ENCODE assay signal across 8 mouse cellular contexts in genomic region chr3:82369063-82369860, GRCm38 (mm10). TPM values are rescaled to one million over a fixed set of nuclear protein-coding genes. Genes with fewer than 3 reads are reported as not detected.
DNase-seq lines count a peak whose midpoint lies in the region; ATAC-seq and TF ChIP-seq lines count a peak whose summit lies in the region.
"Had no signal": no experiment of that assay in that cellular context is flagged by ENCODE, and none has a peak within 500 bp of the region (broad histone marks: within the 10 kb centered on the region; RNA-seq: fewer than 3 reads in every experiment).

No protein-coding gene starts in this region.

- no peak overlapping the region for H3K4me3 ChIP-seq in limb, embryonic 15.5 days
- H3K4me3 ChIP-seq in limb, embryonic 10.5 days = no peak overlapping the region
- 0 out of 2 replicates have a peak overlapping the region, but pooled peaks have one; percentile 1 for H3K4me3 ChIP-seq in heart, embryonic 10.5 days
- H3K4me3 ChIP-seq in stomach, postnatal 0 days (ENCODE audit: low read depth, low read length) = no peak overlapping the region
- no peak overlapping the region for H3K4me3 ChIP-seq in kidney, embryonic 15.5 days (replicated peaks)
- H3K4me3 ChIP-seq: neural tube, embryonic 12.5 days had no signal

- H3K27me3 ChIP-seq in limb, embryonic 15.5 days = no peaks in the 10 kb centered on the region
- no peaks in the 10 kb centered on the region for H3K27me3 ChIP-seq in limb, embryonic 10.5 days (ENCODE audit: low read depth, poor library complexity, severe bottlenecking)
- no peaks in the 10 kb centered on the region for H3K27me3 ChIP-seq in heart, embryonic 10.5 days (ENCODE audit: insufficient read depth, poor library complexity, severe bottlenecking)
- H3K27me3 ChIP-seq in stomach, postnatal 0 days (ENCODE audit: control insufficient read depth, insufficient read depth, low read length) = no peaks in the 10 kb centered on the region
- no peaks in the 10 kb centered on the region for H3K27me3 ChIP-seq in kidney, embryonic 15.5 days
- H3K27me3 ChIP-seq: neural tube, embryonic 12.5 days had no signal

- H3K36me3 ChIP-seq in limb, embryonic 15.5 days = 0 out of 2 replicates have a peak, but pooled peaks cover 3% of the 10 kb centered on the region
- H3K36me3 ChIP-seq in limb, embryonic 10.5 days = peaks cover 29% of the 10 kb centered on the region
- H3K36me3 ChIP-seq in heart, embryonic 10.5 days = no peaks in the 10 kb centered on the region
- no peaks in the 10 kb centered on the region for H3K36me3 ChIP-seq in stomach, postnatal 0 days (ENCODE audit: control insufficient read depth, insufficient read depth, low read length)
- H3K36me3 ChIP-seq in kidney, embryonic 15.5 days = peaks cover 28% of the 10 kb centered on the region; the same call in 1 of the 2 replicates

- H3K4me1 ChIP-seq in limb, embryonic 15.5 days = peaks cover 5% of the 10 kb centered on the region; the same call in 1 of the 2 replicates
- no peaks in the 10 kb centered on the region for H3K4me1 ChIP-seq in limb, embryonic 10.5 days
- peaks cover 19% of the 10 kb centered on the region; the same call in 1 of the 2 replicates for H3K4me1 ChIP-seq in heart, embryonic 10.5 days
- H3K4me1 ChIP-seq in stomach, postnatal 0 days (replicated peaks; ENCODE audit: control insufficient read depth, insufficient read depth) = no peaks in the 10 kb centered on the region
- H3K4me1 ChIP-seq in kidney, embryonic 15.5 days = no peaks in the 10 kb centered on the region
- H3K4me1 ChIP-seq: neural tube, embryonic 12.5 days had no signal

- H3K9ac ChIP-seq in limb, embryonic 15.5 days = no peak overlapping the region
- no peak overlapping the region for H3K9ac ChIP-seq in stomach, postnatal 0 days (ENCODE audit: low read length)
- no peak overlapping the region for H3K9ac ChIP-seq in kidney, embryonic 15.5 days
- H3K9ac ChIP-seq: neural tube, embryonic 12.5 days had no signal

- no peak for TF ChIP-seq EP300 in stomach, postnatal 0 days (optimal IDR thresholded peaks at IDR 0.05)

- 68% methylated on average over 21 of the region's 21 CpGs for WGBS in limb, embryonic 15.5 days
- WGBS in limb, embryonic 10.5 days = 89% methylated on average over 21 of the region's 21 CpGs
- WGBS in heart, embryonic 10.5 days = 67% methylated on average over 21 of the region's 21 CpGs
- WGBS in stomach, postnatal 0 days = 60% methylated on average over 21 of the region's 21 CpGs
- WGBS in kidney, embryonic 15.5 days = 81% methylated on average over 21 of the region's 21 CpGs

- no peak for TF ChIP-seq CTCF in stomach, postnatal 0 days (IDR thresholded peaks at IDR 0.05; ENCODE audit: low read depth)

- no peak overlapping the region for H3K4me2 ChIP-seq in limb, embryonic 15.5 days
- H3K4me2 ChIP-seq in stomach, postnatal 0 days (replicated peaks; ENCODE audit: low read depth) = no peak overlapping the region
- H3K4me2 ChIP-seq in kidney, embryonic 15.5 days = no peak overlapping the region
- H3K4me2 ChIP-seq: neural tube, embryonic 12.5 days had no signal

- DNase-seq in limb, embryonic 10.5 days (ENCODE audit: low spot score) = no peak
- no peak for DNase-seq in heart, embryonic 10.5 days (ENCODE audit: low spot score)
- peak; percentile 39 to 58 for DNase-seq in lung, adult 18-20 months
- no peak for DNase-seq in stomach, postnatal 0 days (ENCODE audit: low spot score)
- no peak for DNase-seq in kidney, adult 11 months

- peak overlapping the region; percentile 63; the same call in 1 of the 2 replicates for H3K27ac ChIP-seq in limb, embryonic 15.5 days
- H3K27ac ChIP-seq in limb, embryonic 10.5 days = no peak overlapping the region
- peak overlapping the region; percentile 73; the same call in 1 of the 2 replicates for H3K27ac ChIP-seq in heart, embryonic 10.5 days
- peak overlapping the region; percentile 58; the same call in 1 of the 2 replicates for H3K27ac ChIP-seq in stomach, postnatal 0 days (replicated peaks)
- H3K27ac ChIP-seq in kidney, embryonic 15.5 days = no peak overlapping the region
- H3K27ac ChIP-seq: neural tube, embryonic 12.5 days had no signal

- ATAC-seq in limb, embryonic 15.5 days (ENCODE audit: insufficient number of reproducible peaks, low FRiP score, low TSS enrichment, low read depth) = no peak
- ATAC-seq in stomach, postnatal 0 days (ENCODE audit: low FRiP score, low TSS enrichment) = peak; percentile 49; the same call in 1 of the 2 replicates
- no peak for ATAC-seq in kidney, embryonic 15.5 days (replicated peaks; ENCODE audit: low FRiP score)

- no peaks in the 10 kb centered on the region for H3K9me3 ChIP-seq in limb, embryonic 15.5 days
- H3K9me3 ChIP-seq in limb, embryonic 10.5 days (replicated peaks) = no peaks in the 10 kb centered on the region
- no peaks in the 10 kb centered on the region for H3K9me3 ChIP-seq in heart, embryonic 10.5 days
- H3K9me3 ChIP-seq in stomach, postnatal 0 days (ENCODE audit: control insufficient read depth, low read length) = no peaks in the 10 kb centered on the region
- no peaks in the 10 kb centered on the region for H3K9me3 ChIP-seq in kidney, embryonic 15.5 days (replicated peaks)
- H3K9me3 ChIP-seq: neural tube, embryonic 12.5 days had no signal

RNA-seq across cellular contexts. Expression of gene Map9, which starts 11.4 kb away (rescaled TPM):
- polyA plus RNA-seq in limb, embryonic 15.5 days (2015; fragmentation: Nextera tagmentation; extraction: Ambion mirVana) = 7.9 and 8.0 TPM in 2 replicates
- polyA plus RNA-seq in limb, embryonic 10.5 days (2016; fragmentation: Nextera tagmentation; extraction: Ambion mirVana) = 5.7 and 6.5 TPM in 2 replicates
- polyA plus RNA-seq in heart, embryonic 10.5 days (2016; fragmentation: Nextera tagmentation; extraction: Ambion mirVana) = 4.9 and 5.3 TPM in 2 replicates
- 4.7 and 5.5 TPM in 2 replicates for polyA plus RNA-seq in stomach, postnatal 0 days (2015; fragmentation: Nextera tagmentation; extraction: Ambion mirVana)
- polyA plus RNA-seq in kidney, embryonic 15.5 days (2015; fragmentation: Nextera tagmentation; extraction: Ambion mirVana) = 7.5 and 8.5 TPM in 2 replicates

Comparison
In these comparisons a context has a peak if more than half of its experiments do, and no peak if none do; other contexts are left out.
1. H3K27ac ChIP-seq: peak in limb, embryonic 15.5 days (single experiment), heart, embryonic 10.5 days (single experiment) and stomach, postnatal 0 days (single experiment); none in limb, embryonic 10.5 days (single experiment) and kidney, embryonic 15.5 days (single experiment).
2. DNase-seq: peak in lung, adult 18-20 months (2 of 2); none in limb, embryonic 10.5 days (single experiment), heart, embryonic 10.5 days (single experiment), stomach, postnatal 0 days (single experiment) and kidney, adult 11 months (single experiment).